ENCODE assay signal across 14 mouse cellular contexts in genomic region chr3:84867434-84867975, GRCm38 (mm10). TPM values are rescaled to one million over a fixed set of nuclear protein-coding genes. Genes with fewer than 3 reads are reported as not detected.
DNase-seq lines count a peak whose midpoint lies in the region; ATAC-seq and TF ChIP-seq lines count a peak whose summit lies in the region.
"Had no signal": no experiment of that assay in that cellular context is flagged by ENCODE, and none has a peak within 500 bp of the region (broad histone marks: within the 10 kb centered on the region; RNA-seq: fewer than 3 reads in every experiment).

No protein-coding gene starts in this region.

- H3K4me2 ChIP-seq in kidney, embryonic 16.5 days (replicated peaks; ENCODE audit: low read depth, low read length), result no peak overlapping the region
- H3K4me2 ChIP-seq in stomach, embryonic 15.5 days, result no peak overlapping the region
- no peak overlapping the region for H3K4me2 ChIP-seq in stomach, postnatal 0 days (replicated peaks; ENCODE audit: low read depth)
- no peak overlapping the region for H3K4me2 ChIP-seq in intestine, embryonic 15.5 days (replicated peaks)
- H3K4me2 ChIP-seq: embryonic facial prominence, embryonic 13.5 days; heart, embryonic 12.5 days; hindbrain, embryonic 13.5 days; liver, embryonic 12.5 days had no signal

- H3K4me1 ChIP-seq in kidney, embryonic 16.5 days (ENCODE audit: insufficient read depth, low read length), result peaks cover 20% of the 10 kb centered on the region
- peaks cover 13% of the 10 kb centered on the region for H3K4me1 ChIP-seq in stomach, embryonic 15.5 days
- peaks cover 8% of the 10 kb centered on the region; the same call in 1 of the 2 replicates for H3K4me1 ChIP-seq in stomach, postnatal 0 days (replicated peaks; ENCODE audit: control insufficient read depth, insufficient read depth)
- H3K4me1 ChIP-seq in intestine, embryonic 15.5 days (replicated peaks), result peaks cover 12% of the 10 kb centered on the region
- H3K4me1 ChIP-seq: embryonic facial prominence, embryonic 13.5 days had no signal

- TF ChIP-seq EP300 in stomach, postnatal 0 days (optimal IDR thresholded peaks at IDR 0.05), result no peak

- H3K27me3 ChIP-seq in kidney, embryonic 16.5 days (ENCODE audit: insufficient read depth, low read length), result no peaks in the 10 kb centered on the region
- no peaks in the 10 kb centered on the region for H3K27me3 ChIP-seq in stomach, embryonic 15.5 days (replicated peaks)
- no peaks in the 10 kb centered on the region for H3K27me3 ChIP-seq in stomach, postnatal 0 days (ENCODE audit: control insufficient read depth, insufficient read depth, low read length)
- H3K27me3 ChIP-seq in intestine, embryonic 15.5 days (replicated peaks), result no peaks in the 10 kb centered on the region
- H3K27me3 ChIP-seq: embryonic facial prominence, embryonic 13.5 days; heart, embryonic 12.5 days; hindbrain, embryonic 13.5 days; liver, embryonic 12.5 days had no signal

- 50% methylated on average over 1 of the region's 1 CpGs for WGBS in kidney, embryonic 16.5 days
- WGBS in stomach, embryonic 15.5 days, result 48% methylated on average over 1 of the region's 1 CpGs
- WGBS in stomach, postnatal 0 days, result 57% methylated on average over 1 of the region's 1 CpGs
- 26% methylated on average over 1 of the region's 1 CpGs for WGBS in intestine, embryonic 15.5 days

- H3K27ac ChIP-seq in kidney, embryonic 16.5 days (ENCODE audit: low read length), result peak overlapping the region; percentile 25; the same call in 1 of the 2 replicates
- no peak overlapping the region for H3K27ac ChIP-seq in stomach, embryonic 15.5 days
- no peak overlapping the region for H3K27ac ChIP-seq in stomach, postnatal 0 days (replicated peaks)
- H3K27ac ChIP-seq in intestine, embryonic 15.5 days, result no peak overlapping the region
- H3K27ac ChIP-seq: embryonic facial prominence, embryonic 13.5 days; hindbrain, embryonic 13.5 days; liver, embryonic 12.5 days had no signal

- no peak for DNase-seq in kidney, postnatal 10 days
- no peak for DNase-seq in stomach, postnatal 0 days (ENCODE audit: low spot score)
- no peak for DNase-seq in urinary bladder, postnatal 25 days (ENCODE audit: low spot score)
- DNase-seq in ovary, postnatal 10 days (ENCODE audit: low spot score), result no peak
- DNase-seq: cerebellum, postnatal 25 days; gastrocnemius, postnatal 25 days; lung, postnatal 36 days had no signal

- no peaks in the 10 kb centered on the region for H3K9me3 ChIP-seq in kidney, embryonic 16.5 days (ENCODE audit: low read length)
- no peaks in the 10 kb centered on the region for H3K9me3 ChIP-seq in stomach, embryonic 15.5 days
- H3K9me3 ChIP-seq in stomach, postnatal 0 days (ENCODE audit: control insufficient read depth, low read length), result no peaks in the 10 kb centered on the region
- H3K9me3 ChIP-seq in intestine, embryonic 15.5 days, result no peaks in the 10 kb centered on the region
- H3K9me3 ChIP-seq: embryonic facial prominence, embryonic 13.5 days; heart, embryonic 12.5 days; hindbrain, embryonic 13.5 days; liver, embryonic 12.5 days had no signal

- H3K4me3 ChIP-seq in kidney, embryonic 16.5 days (ENCODE audit: low read length), result no peak overlapping the region
- no peak overlapping the region for H3K4me3 ChIP-seq in stomach, embryonic 15.5 days (replicated peaks)
- no peak overlapping the region for H3K4me3 ChIP-seq in stomach, postnatal 0 days (ENCODE audit: low read depth, low read length)
- no peak overlapping the region for H3K4me3 ChIP-seq in intestine, embryonic 15.5 days (replicated peaks)
- H3K4me3 ChIP-seq: embryonic facial prominence, embryonic 13.5 days; heart, embryonic 12.5 days; hindbrain, embryonic 13.5 days; liver, embryonic 12.5 days had no signal

- no peak for TF ChIP-seq CTCF in stomach, postnatal 0 days (IDR thresholded peaks at IDR 0.05; ENCODE audit: low read depth)

- no peak for ATAC-seq in kidney, embryonic 16.5 days (ENCODE audit: low FRiP score, low TSS enrichment)
- peak; percentile 31; the same call in 1 of the 2 replicates for ATAC-seq in stomach, embryonic 15.5 days (ENCODE audit: insufficient read depth, low FRiP score, low read depth)
- ATAC-seq in stomach, postnatal 0 days (ENCODE audit: low FRiP score, low TSS enrichment), result no peak
- ATAC-seq in intestine, embryonic 15.5 days, result peak; percentile 58

- no peaks in the 10 kb centered on the region for H3K36me3 ChIP-seq in kidney, embryonic 16.5 days (ENCODE audit: insufficient read depth, low read length)
- H3K36me3 ChIP-seq in stomach, embryonic 15.5 days, result no peaks in the 10 kb centered on the region
- no peaks in the 10 kb centered on the region for H3K36me3 ChIP-seq in stomach, postnatal 0 days (ENCODE audit: control insufficient read depth, insufficient read depth, low read length)
- H3K36me3 ChIP-seq in intestine, embryonic 15.5 days, result no peaks in the 10 kb centered on the region
- H3K36me3 ChIP-seq: embryonic facial prominence, embryonic 13.5 days; liver, embryonic 12.5 days had no signal

- no peak overlapping the region for H3K9ac ChIP-seq in kidney, embryonic 16.5 days (replicated peaks; ENCODE audit: low read length)
- H3K9ac ChIP-seq in stomach, embryonic 15.5 days, result no peak overlapping the region
- H3K9ac ChIP-seq in stomach, postnatal 0 days (ENCODE audit: low read length), result no peak overlapping the region
- no peak overlapping the region for H3K9ac ChIP-seq in intestine, embryonic 15.5 days
- H3K9ac ChIP-seq: embryonic facial prominence, embryonic 13.5 days; heart, embryonic 12.5 days; hindbrain, embryonic 13.5 days; liver, embryonic 12.5 days had no signal

RNA-seq across cellular contexts. Expression of gene Fbxw7, which starts 52.4 kb away (rescaled TPM):
- polyA plus RNA-seq in kidney, embryonic 16.5 days (2015; fragmentation: Nextera tagmentation; extraction: Ambion mirVana), result 8.7 and 8.8 TPM in 2 replicates
- polyA plus RNA-seq in stomach, embryonic 15.5 days (2015; fragmentation: Nextera tagmentation; extraction: Ambion mirVana), result 12.6 and 14.1 TPM in 2 replicates
- polyA plus RNA-seq in stomach, postnatal 0 days (2015; fragmentation: Nextera tagmentation; extraction: Ambion mirVana), result 6.7 and 7.4 TPM in 2 replicates
- polyA plus RNA-seq in intestine, embryonic 15.5 days (2015; fragmentation: Nextera tagmentation; extraction: Ambion mirVana), result 9.6 and 10.4 TPM in 2 replicates

Comparison
In these comparisons a context has a peak if more than half of its experiments do, and no peak if none do; other contexts are left out.
1. ATAC-seq: peak in stomach, embryonic 15.5 days (single experiment) and intestine, embryonic 15.5 days (single experiment); none in kidney, embryonic 16.5 days (single experiment) and stomach, postnatal 0 days (single experiment).